Mouse (Mus musculus) thymus, adult 18-20 months (tissue): ENCODE measurements at regions not wholly inside any gene's neighbourhood (a gene's known extent, or its start where the extent isn't known, plus 50 kb on each side); places are given as distances from the start of the nearest gene placed in this dataset.

Experiments
- DNase-seq, 2 experiments: peaks; one replicate each; pipeline ENCODE4 v3.0.0; 2022; ENCODE audit warnings: mixed read lengths in 2 of 2

DNA sequence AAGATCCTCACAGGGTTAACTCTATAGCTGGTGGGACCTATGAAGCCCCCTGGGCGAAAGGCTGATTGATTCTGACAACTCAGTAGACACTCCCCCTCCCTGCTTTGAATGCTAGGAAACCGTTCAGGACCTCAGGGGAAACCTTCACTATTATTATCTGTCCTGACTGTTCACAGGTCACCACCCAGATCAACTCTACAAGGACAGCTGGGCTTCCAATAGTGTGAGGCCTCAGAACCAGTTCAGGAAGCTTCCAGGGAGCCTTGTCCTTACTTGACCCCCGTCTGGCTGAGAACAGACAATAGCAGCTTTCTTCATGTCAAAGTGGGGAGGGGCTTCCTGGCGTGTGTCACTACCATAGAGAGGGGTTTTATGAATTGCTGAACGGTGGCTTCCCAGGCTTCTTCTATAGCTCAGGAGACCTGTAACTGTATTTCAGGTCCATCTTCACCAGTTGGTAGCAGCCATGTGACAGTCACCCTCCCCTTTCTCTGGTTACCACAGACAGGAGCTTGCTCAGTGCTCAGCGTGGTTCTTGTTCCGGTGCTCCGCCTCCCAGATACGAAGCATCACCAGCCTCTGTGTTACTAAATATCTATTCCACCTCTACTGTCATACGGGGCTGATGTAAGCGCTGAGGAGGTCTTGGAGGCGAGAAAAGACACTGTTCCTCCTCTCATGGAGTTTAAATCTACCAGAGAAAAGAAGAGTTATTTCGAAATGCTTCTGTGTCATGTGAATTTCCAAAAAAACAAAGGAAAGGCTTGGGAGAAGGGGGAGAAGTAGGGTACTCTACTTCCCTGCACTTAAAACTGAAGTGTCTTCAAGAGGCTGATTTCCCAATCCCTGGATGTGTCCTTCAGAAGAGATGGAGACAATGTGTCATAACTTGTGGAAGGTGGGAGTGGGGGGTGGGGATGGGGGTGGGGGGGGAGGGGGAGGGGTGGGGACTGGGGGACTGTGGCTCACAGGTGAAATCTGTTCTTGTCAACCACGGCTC is 96.9 kb downstream of the Vcpkmt start:
- DNase-seq: peak in 1 of 2 experiments; percentile 37

- no peak for DNase-seq
Observed at GRCm38 (mm10) chr12:69481420-69481819, 101.4 kb downstream of the Vcpkmt start.

DNA sequence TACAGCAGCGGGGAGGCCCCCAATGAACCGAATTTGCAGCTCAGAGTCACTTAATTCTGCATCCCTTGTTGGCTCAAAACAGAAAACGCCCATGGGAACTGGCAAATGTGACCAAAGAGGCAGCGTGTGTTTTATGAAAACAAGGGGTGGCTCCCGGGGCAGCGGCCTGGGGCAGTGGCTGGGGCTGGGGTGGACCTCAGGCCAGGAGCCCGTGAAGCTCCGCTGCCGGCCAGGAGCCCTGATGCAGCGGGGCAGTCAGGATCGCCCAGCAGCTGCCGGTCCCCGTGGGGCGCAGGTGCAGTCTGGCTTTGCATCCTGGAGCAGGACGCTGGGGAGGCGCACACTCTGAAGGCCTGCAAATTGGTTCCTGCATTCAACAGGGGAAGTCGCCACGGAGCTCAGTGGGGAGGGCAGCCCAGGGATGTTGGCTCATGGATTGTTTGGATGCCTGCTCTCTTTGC is 104.4 kb upstream of the Gm9887 start:
- peak in 1 of 2 experiments; percentile 50 for DNase-seq

DNA sequence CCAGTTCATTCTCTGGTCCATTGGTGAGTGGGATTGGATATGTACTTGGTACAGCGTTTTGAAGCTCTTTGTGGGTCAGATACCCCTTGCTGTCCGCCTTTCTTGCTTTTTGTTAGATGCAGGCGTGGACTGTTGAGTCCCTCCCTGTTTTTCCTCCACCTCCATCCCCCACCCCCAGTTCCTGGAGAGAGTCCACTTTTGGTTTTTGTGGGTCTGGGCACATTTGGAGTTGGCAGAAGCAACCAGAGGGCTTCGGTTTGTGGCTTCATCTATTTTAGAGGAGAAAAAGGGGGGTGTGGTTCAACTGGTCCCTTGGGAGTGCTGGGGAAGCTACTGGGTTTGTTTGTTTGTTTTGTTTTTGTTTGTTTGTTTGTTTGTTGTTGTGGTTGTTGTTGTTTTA is 103.9 kb upstream of the Gm9887 start:
- no peak for DNase-seq

DNA sequence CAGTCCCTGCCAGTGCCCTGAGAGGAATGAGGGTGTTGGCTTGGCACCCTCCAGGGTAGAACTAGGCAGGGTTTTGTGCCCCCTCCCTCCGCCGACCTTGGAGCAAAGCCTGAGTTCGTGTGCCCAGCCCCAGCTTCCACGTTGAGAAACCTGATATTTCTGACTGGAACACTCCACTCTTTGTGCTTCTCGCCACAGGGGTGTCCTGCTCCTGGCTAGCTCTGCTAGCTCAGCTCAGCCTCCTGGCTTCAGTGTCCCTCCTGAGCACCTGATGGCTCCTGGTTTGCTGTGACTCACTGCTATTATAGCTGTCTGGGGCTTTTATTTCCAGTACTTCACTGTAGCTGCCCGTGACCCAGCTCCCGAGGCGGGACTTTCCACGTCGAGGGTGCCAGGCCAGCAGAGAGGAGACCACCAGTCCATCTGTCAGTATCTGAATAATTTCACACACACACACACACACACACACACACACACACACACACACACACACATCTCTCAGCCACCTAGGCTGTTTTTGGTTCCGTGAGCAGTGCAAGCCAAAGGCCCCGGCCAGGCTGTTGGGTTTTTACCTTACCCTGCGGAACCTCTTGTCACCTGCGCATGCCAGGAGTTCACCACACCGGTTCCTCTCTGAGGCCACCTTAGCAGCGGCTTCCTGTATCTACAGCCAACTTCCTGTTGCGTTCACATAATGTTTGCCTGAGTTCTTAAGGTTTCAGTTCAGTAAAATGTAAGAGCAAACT is 102.8 kb upstream of the Gm9887 start:
- DNase-seq: peak; percentile 52 to 75

DNA sequence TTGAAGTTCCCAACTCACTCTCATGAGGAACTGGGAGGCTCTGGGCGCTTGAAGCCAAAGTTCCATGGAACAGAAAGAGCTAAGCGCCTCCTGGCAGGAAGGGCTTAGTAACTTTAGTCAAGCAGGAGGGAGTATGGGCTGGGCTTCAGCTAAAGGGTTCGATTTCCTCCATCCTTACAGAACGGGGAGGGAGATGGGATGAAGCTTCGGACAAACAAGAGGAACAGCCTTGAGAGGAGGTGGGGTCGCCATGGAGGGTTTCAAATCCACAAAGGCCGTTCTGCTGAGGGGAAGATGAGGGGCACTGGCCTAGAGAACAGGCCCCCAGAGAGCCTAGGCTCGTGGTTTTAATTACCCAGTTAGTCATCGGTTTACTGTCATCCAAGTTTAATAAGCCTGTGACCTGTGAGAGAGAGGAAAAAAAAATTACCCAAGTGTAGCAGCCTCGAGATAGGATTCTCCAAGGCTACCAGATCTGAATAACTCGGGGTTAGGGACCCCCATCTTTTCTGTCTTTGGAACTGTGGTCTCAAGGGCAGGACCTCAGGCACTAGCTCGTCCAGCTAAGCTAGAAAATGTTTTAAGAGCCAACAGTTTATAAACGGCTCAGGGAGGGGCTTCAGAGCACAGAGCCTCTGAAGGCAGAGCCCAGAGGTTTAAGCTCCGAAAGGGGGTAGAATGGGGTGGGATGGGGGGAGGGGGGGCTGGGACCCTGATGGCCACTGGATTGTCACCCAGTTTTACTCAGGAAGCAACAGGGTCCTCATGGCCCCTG is 102.1 kb upstream of the Gm9887 start:
- no peak for DNase-seq

DNA sequence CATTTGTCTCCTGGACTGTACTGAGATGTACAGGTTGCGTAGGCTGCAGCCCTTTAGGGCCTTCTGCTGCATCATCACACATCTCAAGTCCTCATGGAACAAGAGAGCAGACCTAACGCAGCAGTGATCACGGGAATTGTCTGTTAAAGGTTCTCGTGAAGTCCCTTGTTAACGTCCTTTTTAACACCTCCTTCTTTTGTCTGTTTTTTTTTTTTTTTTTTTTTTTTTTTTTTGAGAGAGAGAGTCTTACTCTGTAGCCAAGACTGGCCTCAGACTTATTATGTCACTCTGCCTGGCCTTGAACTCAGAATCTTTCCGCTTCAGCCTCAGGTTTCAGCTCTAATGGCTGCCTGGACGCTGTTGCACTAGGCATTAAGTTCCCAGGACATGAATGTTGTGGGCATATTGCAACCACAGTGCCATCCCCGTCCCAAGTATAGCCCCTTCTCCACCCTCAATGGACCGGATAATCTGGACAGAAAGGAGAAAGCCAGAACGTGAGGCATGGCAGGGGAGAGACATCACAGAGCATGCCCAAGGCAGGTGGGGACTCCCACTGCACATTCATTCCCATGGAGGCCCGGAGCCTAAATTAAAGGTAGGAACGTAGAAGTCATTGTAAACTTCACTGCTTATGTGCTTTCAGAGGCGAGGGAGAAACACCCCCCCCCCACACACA is 101.3 kb upstream of the Gm9887 start:
- DNase-seq: no peak

GRCm38 (mm10) chr12:69472912-69473311 is 100.7 kb upstream of the Gm9887 start:
- DNase-seq: no peak

GRCm38 (mm10) chr12:69471876-69472275 is 99.6 kb upstream of the Gm9887 start:
- DNase-seq: no peak

GRCm38 (mm10) chr12:69469004-69469403 is 96.7 kb upstream of the Gm9887 start:
- no peak for DNase-seq

DNA sequence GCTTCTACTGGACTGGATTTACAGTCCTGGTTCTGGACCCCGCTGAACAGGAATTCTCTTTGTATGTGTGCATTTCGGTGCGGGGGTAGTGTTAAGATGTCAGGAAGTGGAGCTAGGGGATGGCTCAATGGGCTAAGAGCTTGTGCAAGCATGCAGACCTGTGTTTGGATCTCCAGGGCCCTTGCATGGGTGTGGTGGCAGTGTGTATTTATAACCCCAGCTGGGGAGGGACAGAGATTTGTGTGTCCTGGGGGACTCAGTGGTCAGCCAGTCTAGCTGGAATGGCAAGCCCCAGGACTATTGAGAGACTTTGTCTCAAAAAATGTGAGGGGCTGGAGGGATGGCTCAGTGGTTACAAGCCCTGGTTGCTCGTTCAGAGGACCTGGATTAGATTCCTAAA is 95.1 kb upstream of the Gm9887 start:
- DNase-seq: no peak

GRCm38 (mm10) chr12:69464906-69465305 is 92.6 kb upstream of the Gm9887 start:
- DNase-seq: no peak

- DNase-seq: peak in 1 of 2 experiments; percentile 2
Observed at GRCm38 (mm10) chr12:69463327-69463726, 91.1 kb upstream of the Gm9887 start.

DNA sequence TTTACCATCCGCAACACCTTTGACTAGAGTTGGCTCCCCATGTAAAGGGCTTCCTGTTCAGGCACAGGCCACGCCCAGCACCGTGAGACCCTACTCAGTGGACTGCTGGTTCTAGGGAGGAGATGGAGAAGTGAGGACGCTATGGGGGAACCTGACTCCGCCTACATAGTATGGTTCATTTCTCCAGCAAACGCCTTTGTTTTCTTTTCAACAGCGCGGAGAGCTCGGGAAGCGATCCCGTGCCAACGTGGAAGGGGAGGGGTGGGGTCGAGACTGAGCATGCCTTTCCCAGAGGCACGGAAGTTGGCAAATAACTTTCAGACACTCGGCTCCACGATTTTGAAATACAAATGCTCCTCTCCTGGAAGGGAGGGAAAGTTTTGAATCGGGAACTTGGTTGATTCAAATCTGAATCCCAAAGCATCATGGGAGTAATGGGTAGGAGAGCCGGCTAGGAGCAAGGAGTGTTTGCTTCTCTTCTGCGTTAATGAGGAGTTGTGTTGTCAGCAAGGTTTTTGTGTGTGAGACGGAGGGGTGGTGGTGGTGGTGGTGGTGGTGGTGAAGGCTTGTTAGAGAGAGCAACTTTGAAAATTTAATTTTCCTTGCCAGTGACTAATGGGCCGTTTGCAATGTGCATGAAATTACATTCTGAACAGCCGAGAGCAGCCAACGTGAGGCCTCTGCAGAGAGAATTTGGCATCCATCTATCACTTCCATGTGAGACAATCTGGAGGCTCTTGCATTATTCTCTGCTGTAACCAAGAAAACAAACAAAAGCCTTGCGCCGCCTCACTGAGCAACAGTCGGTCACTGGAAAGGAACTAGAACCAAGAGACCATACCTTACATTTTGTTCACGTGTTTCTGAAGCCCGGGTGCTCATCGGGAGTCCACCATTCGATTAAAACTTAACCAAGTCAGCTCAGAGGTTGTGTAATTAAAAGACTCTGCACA is 89.9 kb upstream of the Gm9887 start:
- DNase-seq: peak; percentile 70 to 79

GRCm38 (mm10) chr12:69460552-69461079 is 88.4 kb upstream of the Gm9887 start:
- DNase-seq: peak in 1 of 2 experiments; percentile 2

- DNase-seq: peak; percentile 55 to 69
Observed at GRCm38 (mm10) chr12:69458170-69458841, 86.0 kb upstream of the Gm9887 start.

GRCm38 (mm10) chr12:69456746-69457145 is 84.5 kb upstream of the Gm9887 start:
- no peak for DNase-seq

DNA sequence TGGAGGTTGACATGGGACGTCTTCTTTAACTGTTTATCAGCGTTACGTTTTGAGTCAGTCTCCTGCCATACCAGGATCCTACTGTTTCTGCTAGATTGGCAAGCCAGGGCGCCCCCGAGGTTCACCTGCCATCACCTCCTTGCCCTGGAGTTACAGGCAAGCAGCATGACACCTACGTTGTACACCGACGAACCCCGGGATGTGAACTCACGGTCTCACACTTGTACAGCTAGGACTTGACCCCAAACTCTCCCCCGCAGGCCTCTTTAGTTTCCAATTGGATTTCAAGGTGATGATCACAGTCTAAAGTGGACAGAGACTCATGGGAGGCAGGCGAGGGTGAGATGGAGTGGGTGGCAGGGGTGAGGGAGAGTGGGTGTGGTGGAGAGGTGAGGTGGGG is 83.9 kb upstream of the Gm9887 start:
- no peak for DNase-seq

- no peak for DNase-seq
Observed at GRCm38 (mm10) chr12:69455566-69455965, 83.3 kb upstream of the Gm9887 start.

DNA sequence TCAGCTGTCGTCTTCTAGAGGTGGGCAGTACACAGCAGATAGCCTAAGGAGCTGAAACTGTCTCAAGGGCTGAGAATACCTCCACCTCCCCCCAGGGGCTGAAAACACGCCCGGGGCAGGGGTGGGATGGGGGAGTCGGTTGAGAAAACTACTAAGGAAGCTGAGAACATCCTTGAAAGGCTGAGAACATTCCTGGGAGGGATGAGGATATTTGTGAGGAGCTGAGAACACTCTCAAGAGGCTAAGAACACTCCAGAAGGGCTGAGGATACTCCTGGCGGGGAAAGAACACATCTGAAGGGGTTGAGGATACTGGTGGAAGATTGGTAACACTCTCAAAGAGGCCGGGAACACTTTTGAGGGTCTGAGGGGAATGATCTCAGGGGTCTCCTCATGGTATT is 81.3 kb upstream of the Gm9887 start:
- DNase-seq: no peak
